26 mouse cellular contexts compared by ENCODE assay signal in the genomic region with DNA sequence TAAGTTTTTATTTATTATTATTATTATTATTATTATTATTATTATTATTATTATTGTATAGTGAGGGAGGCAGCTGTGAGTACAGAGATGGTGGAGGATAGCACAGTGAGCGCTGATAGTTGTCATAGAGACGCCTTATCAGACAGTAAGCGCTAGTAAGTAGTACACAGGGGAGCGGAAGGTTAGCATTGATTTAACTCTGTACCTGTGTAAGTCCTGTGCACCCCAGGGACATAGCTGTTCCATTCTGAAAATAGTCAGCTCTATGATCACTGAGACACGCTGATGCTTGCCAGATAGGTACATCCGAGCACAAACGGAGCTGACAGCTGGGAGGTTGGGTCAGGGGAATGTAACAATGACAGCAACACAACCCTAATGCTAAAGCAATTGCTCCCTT. TPM values are rescaled to one million over a fixed set of nuclear protein-coding genes. Genes with fewer than 3 reads are reported as not detected.
DNase-seq lines count a peak whose midpoint lies in the region; ATAC-seq lines count a peak whose summit lies in the region.
"Had no signal": no experiment of that assay in that cellular context is flagged by ENCODE, and none has a peak within 500 bp of the region (broad histone marks: within the 10 kb centered on the region; RNA-seq: fewer than 3 reads in every experiment).

No protein-coding gene starts in this region.

- H3K9me3 ChIP-seq in hindbrain, embryonic 12.5 days (replicated peaks): no peaks in the 10 kb centered on the region
- no peaks in the 10 kb centered on the region for H3K9me3 ChIP-seq in hindbrain, embryonic 10.5 days
- no peaks in the 10 kb centered on the region for H3K9me3 ChIP-seq in forebrain, embryonic 16.5 days (ENCODE audit: control insufficient read depth, low read length)
- H3K9me3 ChIP-seq in midbrain, embryonic 15.5 days: no peaks in the 10 kb centered on the region
- H3K9me3 ChIP-seq: intestine, embryonic 15.5 days; kidney, embryonic 15.5 days; limb, embryonic 13.5 days; liver, embryonic 15.5 days; megakaryocyte, embryonic 14.5 days had no signal

- WGBS in hindbrain, embryonic 12.5 days: 67% methylated on average over 7 of the region's 7 CpGs
- WGBS in hindbrain, embryonic 10.5 days: 70% methylated on average over 7 of the region's 7 CpGs
- 67% methylated on average over 7 of the region's 7 CpGs for WGBS in forebrain, embryonic 16.5 days
- WGBS in midbrain, embryonic 15.5 days: 35% methylated on average over 7 of the region's 7 CpGs

- H3K9ac ChIP-seq in hindbrain, embryonic 12.5 days: no peak overlapping the region
- H3K9ac ChIP-seq in forebrain, embryonic 16.5 days (replicated peaks; ENCODE audit: low read depth, low read length): no peak overlapping the region
- H3K9ac ChIP-seq in midbrain, embryonic 15.5 days: no peak overlapping the region
- H3K9ac ChIP-seq: intestine, embryonic 15.5 days; kidney, embryonic 15.5 days; limb, embryonic 13.5 days; liver, embryonic 15.5 days had no signal

- no peak overlapping the region for H3K4me2 ChIP-seq in hindbrain, embryonic 12.5 days (replicated peaks)
- H3K4me2 ChIP-seq in forebrain, embryonic 16.5 days (ENCODE audit: low read length): no peak overlapping the region
- peak overlapping the region; percentile 51 for H3K4me2 ChIP-seq in midbrain, embryonic 15.5 days
- H3K4me2 ChIP-seq: heart, embryonic 11.5 days; intestine, embryonic 15.5 days; kidney, embryonic 15.5 days; limb, embryonic 13.5 days; liver, embryonic 15.5 days had no signal

- 0 out of 2 replicates have a peak, but pooled peaks have one; percentile 16 for ATAC-seq in hindbrain, embryonic 12.5 days (ENCODE audit: low FRiP score)
- ATAC-seq in forebrain, embryonic 16.5 days: peak; percentile 65
- ATAC-seq in midbrain, embryonic 15.5 days (replicated peaks): peak; percentile 82
- no peak for ATAC-seq in megakaryocyte, adult 5-6 weeks (ENCODE audit: poor library complexity, severe bottlenecking)
- ATAC-seq: intestine, embryonic 15.5 days had no signal

- no peak overlapping the region for H3K27ac ChIP-seq in hindbrain, embryonic 12.5 days
- no peak overlapping the region for H3K27ac ChIP-seq in hindbrain, embryonic 10.5 days
- 0 out of 2 replicates have a peak overlapping the region, but pooled peaks have one; percentile 45 for H3K27ac ChIP-seq in forebrain, embryonic 16.5 days (ENCODE audit: low read length)
- peak overlapping the region; percentile 84 for H3K27ac ChIP-seq in midbrain, embryonic 15.5 days
- H3K27ac ChIP-seq: intestine, embryonic 15.5 days; kidney, embryonic 15.5 days; limb, embryonic 13.5 days; liver, embryonic 15.5 days; stomach, postnatal 0 days had no signal

- no peak for DNase-seq in hindbrain, embryonic 10.5 days (ENCODE audit: low spot score)
- DNase-seq in brain, adult 2 months (ENCODE audit: low read depth, low spot score): peak; percentile 27
- no peak for DNase-seq in spleen, adult 12 weeks (ENCODE audit: low spot score)
- no peak for DNase-seq in lung, postnatal 4 days
- DNase-seq: adrenal gland, postnatal 14 days; cerebellum, adult 11-12 months; cerebellum, postnatal 25 days; embryo, embryonic 11 days; heart, postnatal 36 days; kidney, postnatal 4 days; right cerebral cortex, postnatal 4 days; thymus, postnatal 14 days had no signal

- no peaks in the 10 kb centered on the region for H3K27me3 ChIP-seq in hindbrain, embryonic 12.5 days
- no peaks in the 10 kb centered on the region for H3K27me3 ChIP-seq in hindbrain, embryonic 10.5 days (ENCODE audit: insufficient read depth, poor library complexity, severe bottlenecking)
- no peaks in the 10 kb centered on the region for H3K27me3 ChIP-seq in forebrain, embryonic 16.5 days (replicated peaks; ENCODE audit: control insufficient read depth, insufficient read depth, low read length)
- no peaks in the 10 kb centered on the region for H3K27me3 ChIP-seq in midbrain, embryonic 15.5 days (replicated peaks)
- H3K27me3 ChIP-seq: CH12.LX; intestine, embryonic 15.5 days; kidney, embryonic 15.5 days; limb, embryonic 13.5 days; liver, embryonic 15.5 days had no signal

- H3K4me3 ChIP-seq in hindbrain, embryonic 12.5 days: no peak overlapping the region
- no peak overlapping the region for H3K4me3 ChIP-seq in hindbrain, embryonic 10.5 days
- H3K4me3 ChIP-seq in forebrain, embryonic 16.5 days (replicated peaks; ENCODE audit: low read length): no peak overlapping the region
- H3K4me3 ChIP-seq in midbrain, embryonic 15.5 days: peak overlapping the region; percentile 30; the same call in 1 of the 2 replicates
- H3K4me3 ChIP-seq: intestine, embryonic 15.5 days; kidney, embryonic 15.5 days; limb, embryonic 13.5 days; liver, embryonic 15.5 days; megakaryocyte, embryonic 14.5 days; myocyte had no signal

- peaks cover 8% of the 10 kb centered on the region; the same call in 1 of the 2 replicates for H3K4me1 ChIP-seq in hindbrain, embryonic 12.5 days
- peaks cover 13% of the 10 kb centered on the region for H3K4me1 ChIP-seq in hindbrain, embryonic 10.5 days (replicated peaks)
- 0 out of 2 replicates have a peak, but pooled peaks cover 3% of the 10 kb centered on the region for H3K4me1 ChIP-seq in forebrain, embryonic 16.5 days (replicated peaks; ENCODE audit: control insufficient read depth, insufficient read depth, low read length)
- peaks cover 21% of the 10 kb centered on the region for H3K4me1 ChIP-seq in midbrain, embryonic 15.5 days
- H3K4me1 ChIP-seq: intestine, embryonic 15.5 days; kidney, embryonic 15.5 days; limb, embryonic 13.5 days; liver, embryonic 15.5 days; megakaryocyte, embryonic 14.5 days had no signal

- H3K36me3 ChIP-seq in hindbrain, embryonic 12.5 days: no peaks in the 10 kb centered on the region
- H3K36me3 ChIP-seq in hindbrain, embryonic 10.5 days: no peaks in the 10 kb centered on the region
- no peaks in the 10 kb centered on the region for H3K36me3 ChIP-seq in forebrain, embryonic 16.5 days (ENCODE audit: control insufficient read depth, insufficient read depth)
- no peaks in the 10 kb centered on the region for H3K36me3 ChIP-seq in midbrain, embryonic 15.5 days (replicated peaks)
- H3K36me3 ChIP-seq: intestine, embryonic 15.5 days; kidney, embryonic 15.5 days; limb, embryonic 13.5 days; liver, embryonic 15.5 days had no signal

RNA-seq across cellular contexts. Expression of gene Trank1, which starts 39.7 kb away (rescaled TPM):
- 1.3 TPM in 2 replicates for polyA plus RNA-seq in hindbrain, embryonic 12.5 days (2016; fragmentation: Nextera tagmentation; extraction: Ambion mirVana)
- 0.05 and 0.20 TPM in 2 replicates for polyA plus RNA-seq in hindbrain, embryonic 10.5 days (2016; fragmentation: Nextera tagmentation; extraction: Ambion mirVana)
- polyA plus RNA-seq in forebrain, embryonic 16.5 days (2015; fragmentation: Nextera tagmentation; extraction: Ambion mirVana): 6.5 and 12.5 TPM in 2 replicates
- 13.9 and 15.8 TPM in 2 replicates for polyA plus RNA-seq in midbrain, embryonic 15.5 days (2015; fragmentation: Nextera tagmentation; extraction: Ambion mirVana)
- 0.07 TPM in 1 of 2 replicates, not detected in the other for total RNA-seq in megakaryocyte, adult 5-6 weeks (2015)
- total RNA-seq in megakaryocyte, adult 5-6 weeks (2017): 0.15 TPM in 1 of 2 replicates, not detected in the other
- total RNA-seq: heart, postnatal 36 days; MEL had no signal
- polyA plus RNA-seq: myocyte had no signal

Comparison
In these comparisons a context has a peak if more than half of its experiments do, and no peak if none do; other contexts are left out.
1. H3K27ac ChIP-seq: peak in forebrain, embryonic 16.5 days (single experiment) and midbrain, embryonic 15.5 days (single experiment); none in hindbrain, embryonic 12.5 days (single experiment) and hindbrain, embryonic 10.5 days (single experiment).